Mouse (Mus musculus): ENCODE measurements around the gene Cox10.
A peak's percentile ranks its signal among the peaks of the same experiment; 100 is the strongest.

Cox10 gene

GRCm38 (mm10) chr11:64002629-64003028 lies 76.6 kb downstream of the Cox10 start:
- no peak for ATAC-seq (ENCODE audit: insufficient number of reproducible peaks, low FRiP score, low TSS enrichment)

DNA sequence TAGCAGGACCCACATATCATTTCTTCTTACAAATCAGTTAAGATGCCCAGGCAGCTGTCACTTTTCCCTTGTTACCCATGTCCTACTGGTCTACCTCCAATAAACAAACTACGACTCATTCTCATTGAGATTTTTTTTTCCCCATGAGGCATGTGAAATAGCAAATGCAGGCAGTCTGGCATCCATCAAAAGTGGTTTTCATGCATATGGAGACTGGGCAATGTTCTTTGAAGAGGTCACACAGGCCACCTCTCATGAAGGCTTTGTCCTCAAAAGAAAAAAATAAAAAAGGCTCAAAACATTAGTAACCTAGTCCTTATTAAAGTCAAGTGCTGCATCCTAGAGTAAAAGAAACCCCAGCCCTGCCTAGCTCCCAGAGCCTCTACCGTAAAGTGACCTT lies 78.2 kb downstream of the Cox10 start:
- ATAC-seq (ENCODE audit: insufficient number of reproducible peaks, low FRiP score, low TSS enrichment) = no peak

DNA sequence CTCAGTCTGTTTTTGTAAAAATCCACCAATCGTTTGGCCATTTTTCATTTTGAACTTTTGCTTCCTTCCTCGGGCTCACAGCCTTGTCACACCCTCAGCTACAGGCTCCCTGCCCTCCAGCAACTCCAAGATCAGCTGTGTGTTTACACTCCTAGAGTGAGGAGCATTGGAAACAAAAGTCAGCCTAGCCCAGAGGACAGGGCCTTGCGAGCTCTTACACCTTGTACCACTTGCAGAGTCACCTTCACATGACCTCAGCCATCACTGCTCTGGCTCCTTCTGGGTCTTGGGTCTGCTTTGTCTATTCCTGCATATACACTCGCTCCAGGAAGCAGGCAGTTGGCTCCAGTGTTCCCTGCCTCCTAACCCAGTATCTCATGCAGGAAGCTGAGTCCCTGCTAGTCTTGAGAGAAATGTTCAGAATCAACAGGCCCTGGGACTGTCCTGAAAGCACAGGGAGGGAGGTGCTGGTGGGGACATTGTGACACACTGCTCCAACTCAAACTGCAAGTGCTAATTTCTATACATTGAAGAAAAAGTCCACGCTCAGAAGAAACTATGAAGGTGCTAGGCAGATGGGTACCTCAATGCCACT lies 79.0 kb downstream of the Cox10 start:
- ATAC-seq (ENCODE audit: insufficient number of reproducible peaks, low FRiP score, low TSS enrichment) = no peak

DNA sequence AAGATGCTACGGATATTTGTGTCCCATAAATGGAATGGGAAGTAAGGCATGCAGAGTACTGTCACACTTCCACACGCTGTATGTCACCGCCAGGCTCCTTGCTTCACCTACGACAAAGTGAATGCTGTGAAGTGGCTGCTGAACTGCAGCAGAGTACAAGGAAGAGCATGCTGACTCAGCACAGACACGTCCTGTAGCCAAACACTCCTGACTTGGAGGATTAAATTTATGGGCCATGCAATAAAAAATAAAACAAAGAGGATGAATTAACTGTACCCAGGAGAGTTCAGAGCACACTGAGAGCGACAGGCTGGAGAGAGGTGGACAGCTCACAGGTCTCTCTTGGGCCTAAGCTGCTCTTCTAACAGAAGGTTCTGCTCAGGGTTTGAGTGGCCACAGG lies 79.8 kb downstream of the Cox10 start:
- no peak for ATAC-seq (ENCODE audit: insufficient number of reproducible peaks, low FRiP score, low TSS enrichment)

DNA sequence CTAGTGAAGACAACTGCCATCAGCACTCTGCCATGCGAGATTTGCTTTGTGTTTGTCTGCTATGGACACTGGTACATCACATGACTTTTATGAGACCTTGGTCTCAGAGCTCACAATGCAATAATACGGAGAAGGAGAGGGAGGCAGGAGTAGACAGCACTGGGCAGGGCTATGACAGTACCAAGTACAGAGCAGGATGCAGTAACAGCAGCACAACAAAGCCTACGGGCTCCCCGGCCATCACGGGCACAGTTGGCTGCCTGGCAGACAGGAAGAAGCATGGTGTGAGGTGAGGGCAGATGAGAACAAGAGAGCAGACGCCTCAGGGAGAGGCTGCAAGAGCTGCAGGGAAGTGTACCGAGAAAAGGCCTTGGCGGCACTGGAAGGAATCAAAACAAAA lies 87.3 kb downstream of the Cox10 start:
- ATAC-seq (ENCODE audit: insufficient number of reproducible peaks, low FRiP score, low TSS enrichment) = no peak

DNA sequence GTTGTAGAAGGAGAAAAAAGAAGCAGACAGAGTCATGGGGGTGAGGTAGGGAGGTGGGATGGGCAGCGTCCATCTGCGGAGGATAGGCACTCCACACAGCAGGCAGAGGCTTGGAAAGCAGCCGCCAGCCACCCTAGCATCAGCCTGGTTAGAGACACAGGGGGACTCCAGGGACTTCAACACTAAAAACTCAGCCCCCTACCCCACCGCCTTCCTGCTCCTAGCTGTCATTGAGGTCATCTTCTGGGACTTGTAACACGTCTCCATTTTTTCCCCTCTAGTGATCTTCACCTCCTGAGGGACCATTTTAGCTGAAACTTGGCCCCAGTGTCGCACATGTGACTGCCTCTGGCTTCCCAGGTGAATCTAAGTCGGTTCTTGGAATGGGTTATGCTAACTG lies 88.5 kb downstream of the Cox10 start:
- no peak for ATAC-seq (ENCODE audit: insufficient number of reproducible peaks, low FRiP score, low TSS enrichment)

- no peak for ATAC-seq (ENCODE audit: insufficient number of reproducible peaks, low FRiP score, low TSS enrichment)
Observed at GRCm38 (mm10) chr11:63990311-63990710, 89.0 kb downstream of the Cox10 start.

DNA sequence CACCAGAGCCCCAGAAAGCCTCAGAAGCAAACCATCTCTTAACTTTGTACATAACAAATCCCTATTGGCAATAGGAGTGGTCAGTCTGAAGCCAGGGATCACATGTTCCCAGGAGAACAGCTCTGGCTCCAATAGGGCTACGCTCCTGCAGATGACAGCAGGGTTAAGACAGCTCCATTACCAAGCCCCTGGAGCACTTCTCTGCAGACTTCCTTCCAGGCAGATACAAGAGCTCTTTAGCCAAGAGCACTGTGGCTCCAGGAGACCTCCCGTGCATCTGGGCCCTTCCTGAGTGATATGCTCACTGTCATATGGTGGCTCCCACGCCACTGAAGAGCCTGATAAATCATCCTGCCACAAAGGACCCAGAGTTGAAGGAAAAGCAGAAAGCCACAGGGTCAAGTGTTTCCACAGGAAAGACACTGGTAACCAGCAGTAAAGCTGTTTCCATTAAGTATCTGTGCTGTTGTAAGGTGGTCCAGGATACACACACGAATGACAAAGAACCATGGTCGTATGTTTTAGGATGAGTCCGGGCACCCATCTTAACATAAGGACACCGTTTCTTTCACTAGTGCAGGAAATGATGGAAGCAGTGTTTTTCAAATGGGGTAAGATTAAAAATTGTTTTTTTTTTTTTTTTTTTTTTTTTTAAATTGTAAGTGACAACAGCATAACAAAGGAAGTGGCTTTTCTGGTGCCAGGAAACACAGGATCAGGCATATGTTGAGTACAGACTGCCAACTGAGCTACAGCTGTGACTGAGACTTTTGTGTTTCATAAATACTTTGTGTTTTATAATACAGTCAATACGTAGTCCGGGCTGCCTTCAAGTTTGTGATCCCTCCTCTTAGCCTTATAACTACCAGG lies 90.0 kb downstream of the Cox10 start:
- ATAC-seq (ENCODE audit: insufficient number of reproducible peaks, low FRiP score, low TSS enrichment) = 0 out of 2 replicates have a peak, but pooled peaks have one; percentile 23

GRCm38 (mm10) chr11:63988031-63988665 lies 91.1 kb downstream of the Cox10 start:
- ATAC-seq (ENCODE audit: insufficient number of reproducible peaks, low FRiP score, low TSS enrichment) = no peak

DNA sequence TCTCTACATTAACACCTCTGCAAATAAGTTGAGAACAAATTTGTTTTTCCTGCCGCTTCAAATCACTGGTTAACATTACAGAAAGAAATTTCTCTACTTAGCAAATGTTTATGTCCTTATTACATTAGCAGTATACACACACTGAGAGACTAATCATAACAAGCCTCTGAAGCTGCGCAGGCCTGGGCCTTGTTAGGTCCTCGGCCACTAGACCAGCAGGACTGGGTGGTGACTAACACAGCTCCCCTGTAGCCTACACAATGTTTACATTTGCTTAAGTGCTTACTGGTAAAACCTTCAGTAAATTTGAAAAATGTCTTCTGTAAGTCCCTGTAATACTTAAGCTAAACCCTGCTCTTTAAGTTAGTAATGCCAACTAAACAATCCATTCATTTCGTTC lies 92.6 kb downstream of the Cox10 start:
- ATAC-seq (ENCODE audit: insufficient number of reproducible peaks, low FRiP score, low TSS enrichment) = no peak

GRCm38 (mm10) chr11:63985481-63985880 lies 93.8 kb downstream of the Cox10 start:
- ATAC-seq (ENCODE audit: insufficient number of reproducible peaks, low FRiP score, low TSS enrichment) = no peak

- ATAC-seq (ENCODE audit: insufficient number of reproducible peaks, low FRiP score, low TSS enrichment) = no peak
Observed at GRCm38 (mm10) chr11:63984622-63985168, 94.6 kb downstream of the Cox10 start.

GRCm38 (mm10) chr11:63977741-63978140 lies 101.5 kb downstream of the Cox10 start:
- no peak for ATAC-seq (ENCODE audit: insufficient number of reproducible peaks, low FRiP score, low TSS enrichment)

GRCm38 (mm10) chr11:63976775-63977174 lies 102.5 kb downstream of the Cox10 start:
- ATAC-seq (ENCODE audit: insufficient number of reproducible peaks, low FRiP score, low TSS enrichment) = no peak

DNA sequence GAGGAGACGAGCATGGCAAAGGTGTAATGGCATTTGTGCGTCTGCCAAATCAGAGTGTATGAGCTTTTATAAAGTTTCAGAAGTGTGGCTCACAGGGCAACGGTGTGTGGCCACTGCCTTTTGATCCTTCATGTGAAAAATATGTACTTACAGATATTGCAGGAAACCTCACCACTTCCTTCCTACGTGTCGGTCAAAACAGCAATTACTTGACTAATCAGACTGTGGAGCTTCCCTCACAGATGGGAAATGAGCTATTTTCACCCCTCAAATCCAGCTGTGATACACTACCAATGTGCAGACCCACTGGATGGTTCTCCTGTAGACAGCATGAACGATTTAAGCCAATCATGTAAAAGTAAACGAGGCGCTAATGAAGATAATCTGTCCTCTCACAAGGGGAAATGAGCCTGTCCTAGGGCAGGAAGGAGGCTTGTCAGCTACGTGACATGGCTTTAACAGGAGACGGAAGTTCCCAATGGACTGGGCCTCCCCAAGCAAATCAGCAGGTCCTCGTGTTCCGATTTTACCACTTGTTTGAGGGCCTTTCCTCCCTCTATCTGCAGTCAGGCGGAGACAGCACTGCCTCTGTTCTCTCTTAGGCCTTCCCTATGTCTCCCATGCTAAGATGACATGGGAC lies 103.9 kb downstream of the Cox10 start:
- no peak for ATAC-seq (ENCODE audit: insufficient number of reproducible peaks, low FRiP score, low TSS enrichment)

GRCm38 (mm10) chr11:63973973-63974372 lies 105.3 kb downstream of the Cox10 start:
- ATAC-seq (ENCODE audit: insufficient number of reproducible peaks, low FRiP score, low TSS enrichment) = no peak

DNA sequence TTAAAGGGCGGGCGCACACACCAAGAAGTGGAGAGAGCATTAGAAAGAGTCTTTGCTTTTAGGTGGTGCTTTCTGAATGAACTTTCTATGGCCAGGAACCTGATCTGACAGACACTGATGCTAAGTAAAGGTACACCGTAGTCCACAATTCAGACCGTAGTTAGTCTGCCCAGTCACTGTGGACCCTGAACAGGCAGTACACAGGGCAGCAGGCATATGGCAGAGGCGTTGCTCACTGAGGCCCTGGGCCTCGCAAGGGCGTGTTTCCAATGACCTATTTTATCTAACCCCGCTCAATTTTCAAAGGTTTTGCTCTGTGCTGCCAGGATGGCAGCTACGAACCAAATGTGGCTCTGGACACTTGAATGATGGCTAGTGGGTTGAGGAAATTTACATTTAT lies 107.8 kb downstream of the Cox10 start:
- ATAC-seq (ENCODE audit: insufficient number of reproducible peaks, low FRiP score, low TSS enrichment) = no peak

DNA sequence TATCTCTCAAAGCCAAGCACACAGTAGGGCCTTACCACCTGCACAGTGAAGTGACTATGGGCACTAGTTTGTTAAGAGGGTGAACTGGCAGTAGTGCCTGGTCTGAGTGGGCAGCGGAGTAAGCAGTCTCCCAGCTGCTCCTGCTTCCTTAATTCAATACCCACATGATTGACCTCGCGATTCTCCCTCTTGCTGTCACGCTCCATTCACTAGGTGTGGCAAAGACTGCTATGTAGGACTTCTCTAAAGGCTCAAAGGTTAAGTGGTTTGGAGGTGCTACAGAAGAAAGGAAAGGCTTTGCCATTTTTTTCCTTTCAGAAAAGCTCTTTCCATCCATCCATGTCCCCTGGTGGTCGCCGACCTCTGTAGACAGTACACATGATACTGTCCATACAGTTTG lies 108.5 kb downstream of the Cox10 start:
- no peak for ATAC-seq (ENCODE audit: insufficient number of reproducible peaks, low FRiP score, low TSS enrichment)

GRCm38 (mm10) chr11:63969205-63969910 lies 109.9 kb downstream of the Cox10 start:
- no peak for ATAC-seq (ENCODE audit: insufficient number of reproducible peaks, low FRiP score, low TSS enrichment)

DNA sequence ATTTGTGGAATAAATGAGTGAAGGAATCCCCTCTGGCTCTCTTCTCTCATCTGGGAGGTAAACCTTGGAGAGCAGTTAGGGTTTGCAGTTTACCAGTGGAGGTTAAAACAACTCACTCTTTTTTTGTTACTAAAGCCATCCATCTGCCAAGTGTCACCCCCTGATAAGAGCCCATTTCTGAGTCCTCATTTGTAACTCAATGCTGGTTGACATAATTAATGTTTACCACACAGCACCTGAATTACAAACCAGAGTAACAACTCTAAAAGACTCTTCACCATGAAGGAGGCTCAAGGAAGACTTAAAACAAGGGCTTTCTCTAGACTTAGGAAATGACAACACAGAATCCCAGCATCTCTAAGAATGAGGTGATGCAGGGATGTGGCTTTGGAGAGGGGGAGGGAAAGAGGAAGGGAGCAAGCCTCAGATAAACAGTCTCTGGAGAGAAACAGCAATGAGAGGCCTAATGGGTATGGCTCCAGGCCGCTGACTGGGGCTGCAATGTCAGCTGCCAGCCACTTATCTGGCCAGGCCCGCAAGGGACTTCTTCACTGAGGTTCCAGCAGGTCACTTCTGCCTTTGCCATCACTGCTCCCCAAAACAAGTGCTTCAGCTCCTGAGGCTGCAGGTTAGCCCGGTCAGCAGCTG lies 110.8 kb downstream of the Cox10 start:
- ATAC-seq (ENCODE audit: insufficient number of reproducible peaks, low FRiP score, low TSS enrichment) = no peak
